Mouse (Mus musculus) stomach, embryonic 14.5 days (tissue): ENCODE data around the gene Myh14. TPM values are rescaled to one million over a fixed set of nuclear protein-coding genes. Genes with fewer than 3 reads are reported as not detected.

Experiments used
- ATAC-seq: fragments of 200-750 bp; cut with Nextera tagmentation; 2 replicates; pipeline ENCODE4 v1.8.0; 2017; ENCODE audit warnings: low read depth, moderate TSS enrichment; ENCODE audit not compliant: insufficient number of reproducible peaks, insufficient read depth, low FRiP score
- H3K27ac ChIP-seq: fragments of 300-500 bp; sonication (generic); 2 replicates; pipeline ENCODE4 v1.5.1; 2014; ENCODE audit warnings: mild to moderate bottlenecking, low read length, moderate library complexity, mixed read lengths
- H3K27me3 ChIP-seq: fragments of 300-500 bp; sonication (generic); 2 replicates; pipeline ENCODE4 v1.6.1; 2014; ENCODE audit warnings: low read length, control low read depth, mixed read lengths; ENCODE audit not compliant: control insufficient read depth, insufficient read depth
- H3K36me3 ChIP-seq: fragments of 300-500 bp; sonication (generic); 2 replicates; pipeline ENCODE4 v1.6.1; 2014; ENCODE audit warnings: mild to moderate bottlenecking, control low read depth, low read length, moderate library complexity, mixed read lengths; ENCODE audit not compliant: control insufficient read depth, insufficient read depth
- H3K4me1 ChIP-seq: fragments of 300-500 bp; sonication (generic); 2 replicates; pipeline ENCODE4 v1.6.1; 2014; ENCODE audit warnings: low read length, control low read depth, mixed read lengths; ENCODE audit not compliant: control insufficient read depth, insufficient read depth
- H3K4me2 ChIP-seq: fragments of 300-500 bp; sonication (generic); replicated peaks from 2 replicates; pipeline ENCODE4 v1.6.1; 2014; ENCODE audit warnings: low read depth, low read length, control low read depth
- H3K4me3 ChIP-seq: fragments of 300-500 bp; sonication (generic); 2 replicates; pipeline ENCODE4 v1.5.1; 2014; ENCODE audit warnings: low read depth, low read length, control low read depth
- H3K9ac ChIP-seq: fragments of 300-500 bp; sonication (generic); replicated peaks from 2 replicates; pipeline ENCODE4 v1.6.1; 2014; ENCODE audit warnings: low read depth, mild to moderate bottlenecking, control low read depth, low read length, moderate library complexity, mixed read lengths
- H3K9me3 ChIP-seq: fragments of 300-500 bp; sonication (generic); 2 replicates; pipeline ENCODE4 v1.6.1; 2016; ENCODE audit warnings: low read depth, low read length, control low read depth; ENCODE audit not compliant: control insufficient read depth
- WGBS: fragments of 180-500 bp; shearing (Covaris S2); extraction: QIAGEN DNeasy Blood & Tissue Kit; methylation state at CpG from one replicate; pipeline ENCODE4 v1.1.7; 2014; 5-methylcytosine and 5-hydroxymethylcytosine counted together
- polyA plus RNA-seq: library from polyadenylated mRNA; unstranded; fragments of >200 nt; fragmentation: Nextera tagmentation; extraction: Ambion mirVana; gene quantifications from 2 replicates; pipeline ENCODE4 v1.2.1, GENCODE M21; 2014

Myh14 gene
- polyA plus RNA-seq, 1 experiment from 2014 or later = 15.8 TPM

DNA sequence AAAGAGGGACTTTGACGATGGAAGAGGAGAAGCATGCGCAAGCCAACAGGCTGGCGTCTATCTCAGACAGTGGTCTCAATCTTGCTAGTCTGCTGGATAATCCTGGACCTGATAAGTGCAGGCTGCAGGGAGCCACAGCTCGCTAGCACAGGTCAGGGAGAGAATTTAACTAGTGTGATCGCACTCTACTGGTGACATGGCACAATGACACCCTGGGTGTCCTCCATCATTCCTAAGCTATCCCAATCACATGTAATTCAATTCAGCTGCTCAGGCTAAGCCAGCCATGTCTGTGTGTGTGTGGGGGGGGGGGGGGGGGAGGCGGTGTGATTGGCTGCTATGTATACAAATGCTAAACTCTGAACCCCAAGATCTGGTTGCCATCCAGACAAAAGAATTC lies 31.3 kb upstream of the Myh14 start:
- Histone ChIP-seq H3K9ac (no peak overlapping the region), H3K9me3 (no peaks in the 10 kb centered on the region), H3K4me3 (no peak overlapping the region), H3K4me2 (no peak overlapping the region), H3K36me3 (no peaks in the 10 kb centered on the region), H3K4me1 (0 out of 2 replicates have a peak, but pooled peaks cover 5% of the 10 kb centered on the region), H3K27me3 (no peaks in the 10 kb centered on the region), H3K27ac (no peak overlapping the region)
- no peak for ATAC-seq
- WGBS = 11% methylated on average over 5 of the region's 6 CpGs

DNA sequence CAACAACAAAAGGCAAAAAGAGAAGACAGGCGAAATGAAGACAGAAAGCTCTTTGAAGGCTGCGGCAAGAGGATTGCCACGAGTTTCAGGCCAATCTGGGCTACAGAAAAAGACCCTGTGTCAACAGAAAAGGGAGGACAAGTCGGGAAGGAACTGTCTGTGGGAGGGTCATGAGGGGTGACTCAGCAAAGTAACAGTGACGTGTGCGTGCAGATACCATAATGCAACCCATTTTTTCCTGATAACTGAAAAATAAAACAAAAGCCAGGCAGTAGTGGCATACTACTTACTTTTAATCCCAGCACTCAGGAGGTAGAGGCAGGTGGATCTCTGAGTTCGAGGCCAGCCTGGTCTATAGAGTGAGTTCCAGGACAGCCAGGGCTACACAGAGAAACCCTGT lies 27.3 kb upstream of the Myh14 start:
- Histone ChIP-seq H3K9ac (no peak overlapping the region), H3K4me2 (no peak overlapping the region), H3K27ac (no peak overlapping the region), H3K4me1 (0 out of 2 replicates have a peak, but pooled peaks cover 5% of the 10 kb centered on the region), H3K36me3 (no peaks in the 10 kb centered on the region), H3K4me3 (no peak overlapping the region), H3K9me3 (no peaks in the 10 kb centered on the region), H3K27me3 (no peaks in the 10 kb centered on the region)
- 48% methylated on average over 7 of the region's 7 CpGs for WGBS
- ATAC-seq = no peak

DNA sequence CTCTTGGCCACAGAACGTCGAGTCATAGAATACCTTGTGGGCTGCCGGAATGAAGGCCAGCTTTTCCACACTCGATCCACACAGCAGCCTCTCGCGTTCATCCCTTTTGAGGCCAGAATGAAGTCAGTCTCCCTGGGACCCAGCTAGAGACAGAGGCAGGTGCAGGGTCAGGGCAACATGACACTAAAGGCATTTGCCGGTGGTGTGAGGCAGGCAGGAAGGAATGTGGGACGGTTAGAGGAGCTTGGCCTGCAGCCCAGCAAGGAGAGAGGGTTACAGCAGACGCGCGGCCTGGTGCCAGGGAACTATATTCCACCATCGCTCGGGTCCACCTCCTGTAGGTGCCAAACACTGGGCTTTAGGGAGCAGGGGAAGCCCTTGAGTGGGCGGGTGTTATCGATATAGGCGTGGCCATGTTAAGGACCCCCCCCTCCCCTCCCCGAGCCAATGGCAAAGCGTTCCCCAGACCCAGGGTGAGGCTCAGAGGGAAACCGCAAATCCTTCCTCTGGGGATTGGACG lies 26.6 kb upstream of the Myh14 start:
- Histone ChIP-seq H3K4me3 (no peak overlapping the region), H3K27ac (peak overlapping the region; percentile 44), H3K27me3 (no peaks in the 10 kb centered on the region), H3K9ac (no peak overlapping the region), H3K4me1 (0 out of 2 replicates have a peak, but pooled peaks cover 5% of the 10 kb centered on the region), H3K36me3 (no peaks in the 10 kb centered on the region), H3K9me3 (no peaks in the 10 kb centered on the region), H3K4me2 (no peak overlapping the region; the same call in 1 of the 2 replicates)
- ATAC-seq = peak; percentile 46; the same call in 1 of the 2 replicates
- WGBS = 8% methylated on average over 20 of the region's 20 CpGs

DNA sequence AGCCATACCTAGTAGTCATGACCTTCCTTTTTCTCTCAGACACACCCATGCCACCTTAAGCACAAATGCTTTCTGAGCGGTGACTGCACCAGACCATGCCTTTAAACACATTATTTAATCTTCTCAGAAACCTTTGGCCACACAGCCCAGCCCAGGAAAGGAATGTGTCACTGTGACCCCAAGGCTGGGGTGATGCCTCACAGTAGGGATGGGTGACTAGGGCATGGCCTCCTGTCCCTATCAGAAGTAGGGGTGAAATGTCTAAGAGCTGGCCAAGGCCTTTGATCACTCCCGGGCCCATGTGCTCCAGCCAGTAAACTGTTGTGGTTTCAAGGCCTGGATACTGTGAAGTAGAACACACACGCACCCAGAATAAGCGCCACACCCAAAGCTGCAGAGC lies 24.6 kb upstream of the Myh14 start:
- Histone ChIP-seq H3K4me2 (no peak overlapping the region), H3K27me3 (no peaks in the 10 kb centered on the region), H3K9me3 (no peaks in the 10 kb centered on the region), H3K4me1 (0 out of 2 replicates have a peak, but pooled peaks cover 5% of the 10 kb centered on the region), H3K4me3 (no peak overlapping the region), H3K27ac (no peak overlapping the region), H3K36me3 (no peaks in the 10 kb centered on the region), H3K9ac (no peak overlapping the region)
- WGBS = 74% methylated on average over 4 of the region's 4 CpGs
- ATAC-seq = no peak

DNA sequence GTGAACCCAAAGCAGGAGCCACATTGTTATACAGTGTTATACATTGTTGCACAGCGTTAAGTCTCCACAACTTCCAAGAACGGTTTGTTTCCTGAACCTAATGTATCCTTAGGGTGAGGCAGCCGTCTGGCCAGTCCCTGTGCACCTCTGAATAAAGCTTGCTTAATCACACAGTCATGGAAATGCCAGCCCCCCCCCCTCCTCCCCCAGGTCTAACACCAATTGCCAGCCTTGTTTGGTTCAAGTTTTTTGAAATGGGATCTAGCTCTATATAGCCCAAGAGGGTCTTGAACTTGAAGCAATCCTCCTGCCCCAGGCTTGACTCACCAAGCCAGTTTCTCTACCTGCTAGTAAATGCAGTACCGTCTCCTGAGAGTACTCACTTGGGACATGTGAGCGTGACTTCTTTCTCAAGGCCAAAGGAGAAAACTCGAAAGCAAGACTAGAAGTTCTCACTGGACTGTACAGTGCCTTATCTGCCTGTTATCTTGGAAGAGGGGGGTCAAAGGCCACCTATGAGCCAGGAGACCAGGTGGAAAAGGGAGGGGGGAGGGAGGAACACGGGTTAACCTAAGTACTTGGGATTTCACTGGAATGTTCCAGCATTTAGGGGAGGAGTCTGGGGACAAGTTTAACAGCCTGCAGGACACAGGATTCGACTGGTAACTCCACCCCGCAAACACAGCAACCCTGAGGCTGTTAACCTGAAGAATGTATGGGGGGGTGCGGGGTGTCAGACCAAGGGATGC lies 23.0 kb upstream of the Myh14 start:
- Histone ChIP-seq H3K4me1 (0 out of 2 replicates have a peak, but pooled peaks cover 5% of the 10 kb centered on the region), H3K4me2 (no peak overlapping the region), H3K36me3 (no peaks in the 10 kb centered on the region), H3K4me3 (no peak overlapping the region), H3K27ac (no peak overlapping the region), H3K9ac (no peak overlapping the region), H3K27me3 (no peaks in the 10 kb centered on the region), H3K9me3 (no peaks in the 10 kb centered on the region)
- no peak; the same call in 1 of the 2 replicates for ATAC-seq
- WGBS = 57% methylated on average over 10 of the region's 10 CpGs

DNA sequence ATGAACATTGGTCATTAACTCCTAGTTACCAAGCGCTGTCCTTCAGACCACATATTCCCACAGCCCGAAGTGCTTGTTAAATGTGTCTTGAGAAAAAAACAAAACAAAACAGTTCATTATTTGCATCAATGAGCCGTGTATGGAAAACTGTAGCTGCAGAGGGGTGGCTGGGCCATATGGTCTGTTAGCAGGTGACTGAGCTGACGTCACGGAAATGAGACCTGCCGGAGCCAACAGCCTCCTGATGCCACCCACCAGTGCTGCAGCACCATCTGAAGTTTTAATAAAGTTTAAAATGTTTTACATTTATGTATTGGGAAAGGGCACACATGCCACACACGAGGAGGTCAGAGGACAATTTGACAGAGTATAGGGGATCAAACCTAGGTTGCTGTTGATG lies 18.7 kb upstream of the Myh14 start:
- Histone ChIP-seq H3K9me3 (no peaks in the 10 kb centered on the region), H3K9ac (no peak overlapping the region), H3K4me3 (no peak overlapping the region), H3K4me2 (no peak overlapping the region), H3K27ac (no peak overlapping the region), H3K36me3 (no peaks in the 10 kb centered on the region), H3K27me3 (no peaks in the 10 kb centered on the region), H3K4me1 (peaks cover 8% of the 10 kb centered on the region; the same call in 1 of the 2 replicates)
- 91% methylated on average over 7 of the region's 7 CpGs for WGBS
- no peak for ATAC-seq

DNA sequence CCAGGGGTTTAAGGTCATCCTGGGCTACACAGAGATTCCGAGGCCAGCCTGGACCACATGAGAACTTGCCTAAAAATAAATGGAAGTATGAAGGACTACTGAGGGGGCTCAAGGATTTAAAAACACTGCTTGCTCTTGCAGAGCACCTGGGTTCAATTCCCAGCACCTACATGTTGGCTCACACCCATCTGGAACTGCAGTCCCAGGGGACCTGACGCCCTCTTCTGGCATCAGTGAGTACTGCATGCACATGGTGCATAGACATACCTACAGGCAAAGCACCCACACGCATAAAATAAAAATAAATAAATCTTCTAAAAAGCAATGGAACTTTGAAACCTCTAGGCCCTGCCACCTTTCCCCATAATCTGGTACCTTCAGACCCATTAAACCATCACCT lies 18.2 kb upstream of the Myh14 start:
- Histone ChIP-seq H3K4me1 (peaks cover 8% of the 10 kb centered on the region; the same call in 1 of the 2 replicates), H3K27me3 (no peaks in the 10 kb centered on the region)

DNA sequence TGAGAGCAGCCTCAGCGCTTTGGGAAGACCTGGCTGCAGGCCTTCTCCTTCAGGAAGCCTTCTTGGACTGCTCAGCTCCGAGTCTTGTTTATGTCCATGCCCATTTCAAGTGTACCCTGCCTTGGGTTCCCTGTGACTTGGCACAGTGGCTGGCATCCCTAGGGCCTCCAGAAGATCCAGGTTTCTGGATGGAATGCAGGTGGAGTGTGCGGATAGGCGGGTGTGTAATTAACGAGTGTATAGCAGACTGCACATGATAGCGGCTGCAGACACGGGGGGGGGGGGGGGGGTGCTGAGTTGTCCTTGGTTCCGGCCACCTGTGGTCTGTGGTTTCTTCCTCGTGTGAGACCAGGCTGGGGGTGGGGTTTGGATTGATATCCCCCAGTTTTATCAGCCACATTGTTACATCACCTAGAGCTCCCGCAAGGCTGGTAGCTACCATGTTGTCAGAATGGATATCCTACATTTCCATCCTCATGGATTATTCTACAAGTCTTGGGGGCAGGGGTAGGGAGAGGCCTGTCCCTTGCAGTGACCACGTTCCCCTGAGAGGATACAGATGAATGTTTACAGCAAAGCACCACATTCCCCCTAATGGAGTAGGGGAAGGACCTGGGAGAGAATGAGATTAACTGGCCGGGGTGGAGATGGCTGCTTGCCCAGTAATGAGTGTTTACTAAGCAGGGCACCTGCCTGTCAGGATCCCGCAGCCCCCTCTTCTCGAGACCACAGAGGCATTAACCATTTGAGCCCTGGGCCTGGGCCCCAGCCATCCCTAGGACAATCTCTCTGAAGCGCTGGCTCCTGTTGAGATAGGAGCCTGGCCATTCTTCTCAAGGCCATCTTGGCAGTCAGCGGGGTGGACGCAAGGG lies 15.1 kb upstream of the Myh14 start:
- no peaks in the 10 kb centered on the region for H3K9me3 ChIP-seq
- no peak overlapping the region for H3K9ac ChIP-seq
- peak; percentile 51; the same call in 1 of the 2 replicates for ATAC-seq
- H3K4me1 ChIP-seq = peaks cover 8% of the 10 kb centered on the region; the same call in 1 of the 2 replicates
- H3K27ac ChIP-seq = no peak overlapping the region
- no peak overlapping the region for H3K4me2 ChIP-seq
- WGBS = 43% methylated on average over 17 of the region's 17 CpGs
- no peak overlapping the region for H3K4me3 ChIP-seq
- no peaks in the 10 kb centered on the region for H3K27me3 ChIP-seq
- H3K36me3 ChIP-seq = no peaks in the 10 kb centered on the region

More for the DNA sequence above, 18.2 kb upstream of the Myh14 start:
- 68% methylated on average over 3 of the region's 3 CpGs for WGBS
- H3K27ac ChIP-seq = no peak overlapping the region
- H3K4me3 ChIP-seq = no peak overlapping the region
- no peaks in the 10 kb centered on the region for H3K9me3 ChIP-seq
- H3K9ac ChIP-seq = no peak overlapping the region
- ATAC-seq = no peak
- no peaks in the 10 kb centered on the region for H3K36me3 ChIP-seq
- no peak overlapping the region for H3K4me2 ChIP-seq
